Mouse (Mus musculus): ENCODE data around the gene Gm13030.

DNA sequence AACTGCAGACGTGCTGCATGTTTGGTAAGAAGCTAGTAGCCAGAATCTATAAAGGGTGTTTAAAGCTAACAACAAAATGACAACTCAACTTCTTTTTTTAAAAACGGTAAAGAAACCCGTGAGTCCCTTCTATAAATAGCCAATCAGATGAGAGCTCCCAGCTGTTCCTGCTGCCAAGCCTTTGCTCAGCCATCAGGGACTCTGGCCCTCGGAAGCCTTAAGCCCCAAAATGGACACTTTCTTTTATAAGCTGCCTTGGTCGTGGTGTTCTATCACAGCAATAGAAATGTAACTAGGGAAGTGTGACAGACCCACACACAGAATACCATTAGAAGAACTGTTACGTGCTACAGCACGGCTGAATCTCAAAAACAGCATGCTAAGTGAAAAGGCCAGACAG lies 25.6 kb upstream of the Gm13030 start:
- no peak for TF ChIP-seq GATA1 (IDR thresholded peaks at IDR 0.05; ENCODE audit: borderline replicate concordance, low read length)
- no peak for TF ChIP-seq FLI1 (IDR thresholded peaks at IDR 0.05; ENCODE audit: low read length)
